Mouse (Mus musculus) CD4-positive, CD25-positive, alpha-beta regulatory T cell, adult 9 weeks (primary cell): Measurements from ENCODE around the gene Gm20843. TPM values are rescaled to one million over a fixed set of nuclear protein-coding genes. Genes with fewer than 3 reads are reported as not detected.

ENCODE experiments used
- polyA plus RNA-seq: library from polyadenylated mRNA; unstranded; fragments of 100-300 nt; shearing (Covaris generic); gene quantifications from one replicate; pipeline ENCODE4 v1.2.1, GENCODE M21; 2017

Gm20843 gene
- polyA plus RNA-seq: not detected

GRCm38 (mm10) chrY:72247018-72247417 lies at the start of gene Gm20843:
Gm20843 (minus strand) TSS chrY:72247118.

